Mouse (Mus musculus) testis, adult 2 months (tissue): ENCODE data around the gene Nmd3.
A peak's percentile ranks its signal among the peaks of the same experiment; 100 is the strongest.

Source experiments
- CTCF ChIP-seq: fragments of 200-500 bp; IDR thresholded peaks from 2 replicates; pipeline ENCODE4 v1.5.1; 2012; ENCODE audit warnings: low read depth, mild to moderate bottlenecking, inconsistent platforms, low read length, moderate library complexity; ENCODE audit not compliant: control insufficient read depth, insufficient read depth, insufficient replicate concordance
- POLR2A ChIP-seq: fragments of 200-500 bp; IDR thresholded peaks from 2 replicates; pipeline ENCODE4 v1.6.1; 2012; ENCODE audit warnings: low read depth, mild to moderate bottlenecking, inconsistent platforms, low read length, moderate library complexity; ENCODE audit not compliant: control insufficient read depth

DNA sequence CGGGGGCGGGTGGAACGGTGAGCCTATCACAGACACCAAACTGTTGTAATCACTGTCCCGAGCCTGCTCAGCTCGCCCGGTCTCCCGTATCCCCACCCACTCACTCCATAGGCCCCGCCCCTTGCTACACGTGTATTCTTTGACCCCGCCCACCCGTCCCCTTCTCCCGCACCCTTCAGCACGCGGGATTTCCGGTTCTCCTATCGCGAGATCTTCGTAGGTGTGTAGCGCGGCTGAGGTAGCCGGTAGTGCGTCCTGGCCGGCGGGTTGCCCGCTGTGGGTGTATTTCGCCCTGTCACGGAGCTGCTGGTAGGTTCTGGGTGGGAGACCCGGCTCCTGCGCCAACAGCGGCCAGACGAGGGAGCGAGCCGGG, at the start of gene Nmd3:
- TF ChIP-seq POLR2A (peak; percentile 95), CTCF (no peak)
